Mouse (Mus musculus) CH12.LX (cell line): ENCODE results near the gene Zbtb22. TPM values are rescaled to one million over a fixed set of nuclear protein-coding genes. Genes with fewer than 3 reads are reported as not detected.

Experiments
- DNase-seq: peaks from one replicate; pipeline ENCODE4 v3.0.0-alpha.2; 2013; ENCODE audit errors: extremely low read depth
- H3K27ac ChIP-seq: 2 replicates; pipeline ENCODE4 v1.5.1; 2012; ENCODE audit warnings: low read depth, mild to moderate bottlenecking, control low read depth, moderate library complexity; ENCODE audit not compliant: insufficient read depth
- H3K27me3 ChIP-seq: replicated peaks from 2 replicates; pipeline ENCODE3; 2012; ENCODE audit warnings: inconsistent platforms
- H3K36me3 ChIP-seq, 2 experiments: replicated peaks in 1 of 2; 2 replicates each; pipeline versions ENCODE3 to v1.6.1; 2012; ENCODE audit warnings: inconsistent platforms in 1 of 2, low read length in 1 of 2, mild to moderate bottlenecking in 1 of 2, mixed read lengths in 1 of 2, moderate library complexity in 1 of 2; ENCODE audit not compliant: control insufficient read depth in 1 of 2, insufficient read depth in 1 of 2
- H3K4me1 ChIP-seq, 2 experiments: 2 replicates each; pipeline ENCODE4 v1.6.1; 2012; ENCODE audit warnings: inconsistent platforms in 1 of 2, moderate library complexity in 1 of 2; ENCODE audit not compliant: insufficient read depth in 2 of 2, control insufficient read depth in 1 of 2
- H3K4me2 ChIP-seq: 2 replicates; pipeline ENCODE4 v1.6.1; 2012; ENCODE audit warnings: low read depth, mild to moderate bottlenecking, control low read depth; ENCODE audit not compliant: poor library complexity, insufficient read depth, severe bottlenecking
- H3K4me3 ChIP-seq, 3 experiments: fragments of 150-350 bp in 1 of 3; sonication (generic) in 1 of 3; replicated peaks in 1 of 3; 2 replicates each; pipeline versions ENCODE3 to v1.5.1; 2011 to 2012; ENCODE audit warnings: low read depth in 2 of 3, low read length in 2 of 3, mild to moderate bottlenecking in 2 of 3, moderate library complexity in 2 of 3, control low read depth in 1 of 3, improper control_type of control experiment in 1 of 3, inconsistent platforms in 1 of 3, mixed read lengths in 1 of 3; ENCODE audit not compliant: poor library complexity in 1 of 3
- H3K79me2 ChIP-seq: replicated peaks from 2 replicates; pipeline ENCODE4 v1.6.1; 2012; ENCODE audit warnings: mild to moderate bottlenecking, moderate library complexity; ENCODE audit not compliant: control insufficient read depth, poor library complexity, insufficient read depth, severe bottlenecking; ENCODE audit errors: extremely low read depth
- H3K9ac ChIP-seq: 2 replicates; pipeline ENCODE4 v1.6.1; 2012; ENCODE audit warnings: low read depth, mild to moderate bottlenecking, control low read depth, moderate library complexity; ENCODE audit not compliant: insufficient read depth
- H3K9me3 ChIP-seq: replicated peaks from 2 replicates; pipeline ENCODE3; 2012; ENCODE audit warnings: low read length, inconsistent platforms, mixed read lengths
- BHLHE40 ChIP-seq: IDR thresholded peaks from 2 replicates; pipeline ENCODE4 v1.6.1; 2011; ENCODE audit warnings: mild to moderate bottlenecking, low read depth, low read length, improper control_type of control experiment
- CHD2 ChIP-seq: IDR thresholded peaks from 2 replicates; pipeline ENCODE4 v1.6.1; 2011; ENCODE audit warnings: low read length, improper control_type of control experiment
- CTCF ChIP-seq, 2 experiments: IDR thresholded peaks in 1 of 2; conservative IDR thresholded peaks in 1 of 2; 2 replicates each; pipeline ENCODE4 v1.5.1; 2011 to 2012; ENCODE audit warnings: low read depth in 2 of 2, low read length in 2 of 2, improper control_type of control experiment in 1 of 2, inconsistent platforms in 1 of 2, mild to moderate bottlenecking in 1 of 2, moderate library complexity in 1 of 2
- ELF1 ChIP-seq: IDR thresholded peaks from 2 replicates; pipeline ENCODE4 v1.6.1; 2014; ENCODE audit warnings: low read depth, mild to moderate bottlenecking, inconsistent platforms, low read length, improper control_type of control experiment
- GABPA ChIP-seq: IDR thresholded peaks from 2 replicates; pipeline ENCODE4 v1.6.1; 2012; ENCODE audit warnings: low read depth, low read length, improper control_type of control experiment, inconsistent platforms; ENCODE audit not compliant: insufficient replicate concordance
- IRF4 ChIP-seq: IDR thresholded peaks from 2 replicates; pipeline ENCODE4 v1.6.1; 2014; ENCODE audit warnings: low read depth, mild to moderate bottlenecking, inconsistent platforms, low read length, improper control_type of control experiment
- JUND ChIP-seq: conservative IDR thresholded peaks from 2 replicates; pipeline ENCODE4 v1.6.1; 2011; ENCODE audit warnings: low read depth, low read length, improper control_type of control experiment
- KAT2A ChIP-seq: IDR thresholded peaks from 2 replicates; pipeline ENCODE4 v1.6.1; 2012; ENCODE audit warnings: low read length, improper control_type of control experiment, inconsistent platforms; ENCODE audit not compliant: insufficient replicate concordance
- MAFK ChIP-seq: IDR thresholded peaks from 2 replicates; pipeline ENCODE4 v1.6.1; 2011; ENCODE audit warnings: low read length, improper control_type of control experiment; ENCODE audit not compliant: insufficient replicate concordance
- MAZ ChIP-seq: IDR thresholded peaks from 2 replicates; pipeline ENCODE4 v1.6.1; 2012; ENCODE audit warnings: low read depth, mild to moderate bottlenecking, inconsistent platforms, low read length, improper control_type of control experiment, moderate library complexity
- MEF2A ChIP-seq: IDR thresholded peaks from 2 replicates; pipeline ENCODE4 v1.6.1; 2014; ENCODE audit warnings: low read depth, mild to moderate bottlenecking, inconsistent platforms, low read length, improper control_type of control experiment, borderline replicate concordance
- MXI1 ChIP-seq: IDR thresholded peaks from 2 replicates; pipeline ENCODE4 v1.6.1; 2011; ENCODE audit warnings: mild to moderate bottlenecking, low read depth, low read length, improper control_type of control experiment
- NELFE ChIP-seq: IDR thresholded peaks from 2 replicates; pipeline ENCODE4 v1.6.1; 2011; ENCODE audit warnings: low read depth, low read length, improper control_type of control experiment
- NRF1 ChIP-seq: IDR thresholded peaks from 2 replicates; pipeline ENCODE4 v1.6.1; 2014; ENCODE audit warnings: low read depth, mild to moderate bottlenecking, inconsistent platforms, low read length, improper control_type of control experiment, moderate library complexity
- PAX5 ChIP-seq: IDR thresholded peaks from 2 replicates; pipeline ENCODE4 v1.6.1; 2012; ENCODE audit warnings: low read length, inconsistent platforms, mixed read lengths
- RAD21 ChIP-seq: IDR thresholded peaks from 2 replicates; pipeline ENCODE4 v1.6.1; 2011; ENCODE audit warnings: low read depth, mild to moderate bottlenecking, low read length, improper control_type of control experiment, moderate library complexity
- RCOR1 ChIP-seq: conservative IDR thresholded peaks from 2 replicates; pipeline ENCODE4 v1.6.1; 2012; ENCODE audit warnings: low read depth, mild to moderate bottlenecking, inconsistent platforms, low read length, improper control_type of control experiment
- SIN3A ChIP-seq: IDR thresholded peaks from 2 replicates; pipeline ENCODE4 v1.6.1; 2012; ENCODE audit warnings: low read length, improper control_type of control experiment, inconsistent platforms
- SMC3 ChIP-seq: IDR thresholded peaks from 2 replicates; pipeline ENCODE4 v1.6.1; 2011; ENCODE audit warnings: low read depth, low read length, improper control_type of control experiment
- TCF12 ChIP-seq: IDR thresholded peaks from 2 replicates; pipeline ENCODE4 v1.6.1; 2014; ENCODE audit warnings: low read depth, mild to moderate bottlenecking, inconsistent platforms, low read length, improper control_type of control experiment
- ZKSCAN1 ChIP-seq: IDR thresholded peaks from 2 replicates; pipeline ENCODE4 v1.6.1; 2012; ENCODE audit warnings: low read depth, inconsistent platforms, low read length, improper control_type of control experiment, borderline replicate concordance
- dilution Hi-C: fragments of 300-500 bp; cut with MboI; formaldehyde crosslinking; loops from 2 replicates; pipeline ENCODE4 v1.14.3; 2020; ENCODE audit warnings: low sequenced_read_pairs; ENCODE audit not compliant: extremely low pct_unique_long_range_greater_than_20kb, extremely low pct_ligation_motif_present
- in situ Hi-C: fragments of 300-500 bp; cut with MboI; formaldehyde crosslinking; loops from 3 replicates; pipeline ENCODE4 v1.14.3; 2019; ENCODE audit warnings: low sequenced_read_pairs, low pct_ligation_motif_present, low pct_unique_long_range_greater_than_20kb, mixed read lengths
- polyA plus RNA-seq: library from polyadenylated mRNA; unstranded; fragments of >175 nt; gene quantifications from 2 replicates; pipeline ENCODE4 v1.2.1, GENCODE M21; 2012; ENCODE audit warnings: low read depth; ENCODE audit not compliant: insufficient read length
- total RNA-seq, 2 experiments: library from RNA; depleted of rRNA; stranded (reverse); fragments of 300-350 nt in 1 of 2; fragments of >200 nt in 1 of 2; gene quantifications; 2 replicates each; pipeline ENCODE4 v1.2.3; 2012 to 2014

The Zbtb22 gene
- total and polyA plus RNA-seq, 3 experiments = 11.7 to 23.5 (median 20.3) TPM

DNA sequence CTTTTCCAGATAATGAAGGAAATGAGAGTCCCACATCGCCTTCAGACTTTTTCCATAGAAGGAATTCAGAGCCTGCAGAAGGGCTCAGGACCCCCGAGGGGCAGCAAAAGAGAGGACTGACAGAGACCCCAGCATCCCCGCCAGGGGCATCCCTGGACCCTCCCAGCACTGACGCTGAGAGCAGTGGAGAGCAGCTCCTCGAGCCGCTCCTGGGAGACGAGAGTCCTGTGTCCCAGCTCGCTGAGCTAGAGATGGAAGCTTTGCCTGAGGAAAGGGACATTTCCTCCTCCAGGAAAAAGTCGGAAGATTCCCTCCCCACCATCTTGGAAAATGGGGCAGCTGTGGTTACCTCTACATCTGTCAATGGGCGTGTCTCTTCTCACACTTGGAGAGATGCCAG, 2.4 kb upstream of the Zbtb22 start:
- H3K4me2 ChIP-seq = no peak overlapping the region
- no peaks in the 10 kb centered on the region for H3K27me3 ChIP-seq
- H3K36me3 ChIP-seq = peaks cover 49 to 58% of the 10 kb centered on the region in 2 experiments
- no peak overlapping the region for H3K27ac ChIP-seq
- H3K9me3 ChIP-seq = peaks cover 6% of the 10 kb centered on the region
- H3K4me3 ChIP-seq = no peak overlapping the region
- peaks cover 20 to 48% of the 10 kb centered on the region in 2 experiments for H3K4me1 ChIP-seq
- DNase-seq = no peak
- dilution Hi-C loops = no loop called here
- TF ChIP-seq RCOR1 (no peak), SMC3 (no peak), JUND (no peak), SIN3A (no peak), RAD21 (no peak), BHLHE40 (no peak), KAT2A (no peak), ELF1 (no peak), NELFE (no peak), PAX5 (no peak), IRF4 (no peak), GABPA (no peak), MEF2A (no peak)
- TF ChIP-seq, all 38 proteins: peak for 0
- Histone ChIP-seq H3K9ac (no peak overlapping the region), H3K79me2 (peaks cover 12% of the 10 kb centered on the region; the same call in 1 of the 2 replicates)
- in situ Hi-C loops = no loop called here

DNA sequence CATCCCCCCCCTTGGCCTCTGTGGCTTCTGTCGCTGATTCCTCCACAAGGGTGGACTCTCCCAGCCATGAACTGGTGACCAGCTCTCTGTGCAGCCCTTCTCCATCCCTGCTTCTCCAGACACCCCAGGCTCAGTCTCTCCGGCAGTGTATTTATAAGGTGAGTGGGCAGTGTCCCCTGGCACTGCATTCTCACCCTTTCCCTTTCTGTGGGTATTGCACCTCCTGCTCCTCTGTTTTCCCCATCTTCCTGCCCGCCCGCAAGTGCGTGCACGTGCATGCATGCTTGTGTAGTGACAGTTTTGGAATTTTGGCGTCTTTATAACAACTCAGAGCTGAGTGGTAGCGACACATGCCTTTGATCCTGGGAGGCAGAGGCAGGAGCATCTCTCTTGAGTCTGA, 1.8 kb upstream of the Zbtb22 start:
- TF ChIP-seq MAFK = no peak
- no peak for TF ChIP-seq ZKSCAN1
- no peak for TF ChIP-seq TCF12
- no peak for TF ChIP-seq MXI1
- TF ChIP-seq CHD2 = no peak
- TF ChIP-seq CTCF (conservative IDR thresholded peaks at IDR 0.05 in 1 of 2, IDR thresholded peaks at IDR 0.05 in 1 of 2; ENCODE audit: low read depth in 2 of 2, low read length in 2 of 2) = no peak
- TF ChIP-seq IRF4 = no peak
- TF ChIP-seq NRF1 = no peak
- no peak for TF ChIP-seq GABPA
- no peak for TF ChIP-seq MAZ
- TF ChIP-seq BHLHE40 = no peak
- TF ChIP-seq KAT2A = no peak
- H3K36me3 ChIP-seq = peaks cover 49 to 61% of the 10 kb centered on the region in 2 experiments
- peaks cover 6% of the 10 kb centered on the region for H3K9me3 ChIP-seq
- dilution Hi-C loops (no loop called here), in situ Hi-C loops (no loop called here)
- H3K9ac ChIP-seq = no peak overlapping the region
- no peaks in the 10 kb centered on the region for H3K27me3 ChIP-seq
- no peak overlapping the region for H3K4me2 ChIP-seq
- DNase-seq = no peak
- H3K79me2 ChIP-seq = peaks cover 12% of the 10 kb centered on the region; the same call in 1 of the 2 replicates
- H3K4me1 ChIP-seq = peaks cover 25 to 54% of the 10 kb centered on the region in 2 experiments
- H3K4me3 ChIP-seq = no peak overlapping the region
- no peak overlapping the region for H3K27ac ChIP-seq
